Mouse (Mus musculus) MEL (cell line): ENCODE results near the gene Cfap54. TPM values are rescaled to one million over a fixed set of nuclear protein-coding genes. Genes with fewer than 3 reads are reported as not detected.

Source experiments
- DNase-seq: peaks from one replicate; pipeline ENCODE4 v3.0.0; 2011; ENCODE audit warnings: low read depth, low spot score
- H3K27ac ChIP-seq: 2 replicates; pipeline ENCODE4 v1.5.1; 2012; ENCODE audit warnings: low read depth, mild to moderate bottlenecking, control low read depth, low read length, moderate library complexity; ENCODE audit not compliant: control insufficient read depth
- H3K27me3 ChIP-seq, 2 experiments: fragments of 150-350 bp in 1 of 2; sonication (generic) in 1 of 2; 2 replicates each; pipeline ENCODE4 v1.6.1; 2012; ENCODE audit warnings: low read length in 2 of 2, mild to moderate bottlenecking in 2 of 2, improper control_type of control experiment in 1 of 2, moderate library complexity in 1 of 2; ENCODE audit not compliant: insufficient read depth in 2 of 2, control insufficient read depth in 1 of 2
- H3K36me3 ChIP-seq, 2 experiments: 2 replicates each; pipeline ENCODE4 v1.6.1; 2012 to 2014; ENCODE audit warnings: low read length in 2 of 2, improper control_type of control experiment in 1 of 2, inconsistent platforms in 1 of 2, mild to moderate bottlenecking in 1 of 2; ENCODE audit not compliant: insufficient read depth in 2 of 2, control insufficient read depth in 1 of 2
- H3K4me1 ChIP-seq, 2 experiments: fragments of 150-350 bp in 1 of 2; sonication (generic) in 1 of 2; 2 replicates each; pipeline ENCODE4 v1.6.1; 2012; ENCODE audit warnings: low read length in 2 of 2, improper control_type of control experiment in 1 of 2, mild to moderate bottlenecking in 1 of 2; ENCODE audit not compliant: insufficient read depth in 2 of 2, control insufficient read depth in 1 of 2
- H3K4me3 ChIP-seq, 2 experiments: fragments of 150-350 bp in 1 of 2; sonication (generic) in 1 of 2; 2 replicates each; pipeline ENCODE4 v1.5.1; 2012; ENCODE audit warnings: low read depth in 2 of 2, low read length in 2 of 2, mild to moderate bottlenecking in 2 of 2, moderate library complexity in 2 of 2, control low read depth in 1 of 2, improper control_type of control experiment in 1 of 2; ENCODE audit not compliant: control insufficient read depth in 1 of 2, insufficient read depth in 1 of 2
- H3K79me2 ChIP-seq: 2 replicates; pipeline ENCODE4 v1.6.1; 2012; ENCODE audit warnings: mild to moderate bottlenecking, low read length, moderate library complexity; ENCODE audit not compliant: control insufficient read depth, poor library complexity, insufficient read depth
- H3K9ac ChIP-seq: 2 replicates; pipeline ENCODE4 v1.6.1; 2012; ENCODE audit warnings: low read depth, mild to moderate bottlenecking, control low read depth, low read length, moderate library complexity; ENCODE audit not compliant: control insufficient read depth, poor library complexity, severe bottlenecking
- H3K9me3 ChIP-seq: fragments of 150-350 bp; sonication (generic); replicated peaks from 2 replicates; pipeline ENCODE4 v1.6.1; 2012; ENCODE audit warnings: mild to moderate bottlenecking, low read length, improper control_type of control experiment, moderate library complexity; ENCODE audit not compliant: insufficient read depth
- BHLHE40 ChIP-seq: IDR thresholded peaks from 2 replicates; pipeline ENCODE4 v1.6.1; 2012; ENCODE audit warnings: low read depth, mild to moderate bottlenecking, inconsistent platforms, low read length, improper control_type of control experiment, borderline replicate concordance
- CHD1 ChIP-seq: IDR thresholded peaks from 2 replicates; pipeline ENCODE4 v1.6.1; 2012; ENCODE audit warnings: low read depth, mild to moderate bottlenecking, inconsistent platforms, low read length, improper control_type of control experiment
- CTCF ChIP-seq, 3 experiments: IDR thresholded peaks in 2 of 3; conservative IDR thresholded peaks in 1 of 3; 2 replicates each; pipeline ENCODE4 v1.5.1; 2011 to 2012; ENCODE audit warnings: low read length in 3 of 3, low read depth in 2 of 3, mild to moderate bottlenecking in 2 of 3, improper control_type of control experiment in 1 of 3, inconsistent platforms in 1 of 3, mixed read lengths in 1 of 3, moderate library complexity in 1 of 3; ENCODE audit not compliant: control insufficient read depth in 1 of 3, insufficient read depth in 1 of 3, poor library complexity in 1 of 3, severe bottlenecking in 1 of 3
- ELF1 ChIP-seq: IDR thresholded peaks from 2 replicates; pipeline ENCODE4 v1.6.1; 2014; ENCODE audit warnings: low read depth, mild to moderate bottlenecking, inconsistent platforms, low read length, improper control_type of control experiment, moderate library complexity
- GATA1 ChIP-seq: IDR thresholded peaks from 2 replicates; pipeline ENCODE4 v1.6.1; 2011; ENCODE audit warnings: low read depth, low read length, improper control_type of control experiment
- JUND ChIP-seq: IDR thresholded peaks from 2 replicates; pipeline ENCODE4 v1.6.1; 2011; ENCODE audit warnings: low read depth, mild to moderate bottlenecking, improper control_type of control experiment, low read length
- MAFK ChIP-seq: IDR thresholded peaks from 2 replicates; pipeline ENCODE4 v1.6.1; 2011; ENCODE audit warnings: low read depth, mild to moderate bottlenecking, low read length, improper control_type of control experiment, borderline replicate concordance
- MEF2A ChIP-seq: IDR thresholded peaks from 2 replicates; pipeline ENCODE4 v1.6.1; 2014; ENCODE audit warnings: low read depth, mild to moderate bottlenecking, inconsistent platforms, low read length, improper control_type of control experiment; ENCODE audit not compliant: poor library complexity, insufficient replicate concordance, severe bottlenecking; ENCODE audit errors: extremely low read depth
- MYB ChIP-seq: IDR thresholded peaks from 2 replicates; pipeline ENCODE4 v1.6.1; 2011; ENCODE audit warnings: mild to moderate bottlenecking, low read depth, low read length, improper control_type of control experiment
- MYC ChIP-seq: IDR thresholded peaks from 2 replicates; pipeline ENCODE4 v1.6.1; 2011; ENCODE audit warnings: low read depth, mild to moderate bottlenecking, low read length, improper control_type of control experiment, moderate library complexity
- NELFE ChIP-seq: IDR thresholded peaks from 2 replicates; pipeline ENCODE4 v1.6.1; 2011; ENCODE audit warnings: low read depth, low read length, improper control_type of control experiment
- POLR2AphosphoS2 ChIP-seq: IDR thresholded peaks from 2 replicates; pipeline ENCODE4 v1.6.1; 2011; ENCODE audit warnings: low read length, improper control_type of control experiment
- TBP ChIP-seq: IDR thresholded peaks from 2 replicates; pipeline ENCODE4 v1.8.0; 2011; ENCODE audit warnings: low read depth, low read length, improper control_type of control experiment
- UBTF ChIP-seq: IDR thresholded peaks from 2 replicates; pipeline ENCODE4 v1.6.1; 2012; ENCODE audit warnings: low read depth, mild to moderate bottlenecking, inconsistent platforms, low read length, improper control_type of control experiment, moderate library complexity, borderline replicate concordance; ENCODE audit not compliant: insufficient read depth
- ZNF384 ChIP-seq: IDR thresholded peaks from 2 replicates; pipeline ENCODE4 v1.6.1; 2012; ENCODE audit warnings: low read depth, mild to moderate bottlenecking, inconsistent platforms, low read length, improper control_type of control experiment
- polyA plus RNA-seq, 2 experiments: library from polyadenylated mRNA; stranded (reverse) in 1 of 2; unstranded in 1 of 2; fragments of >175 nt in 1 of 2; fragments of >200 nt in 1 of 2; gene quantifications; 2 replicates each; pipeline versions ENCODE4 v1.2.1 to v1.2.4; 2012; ENCODE audit warnings: low replicate concordance in 2 of 2, low read depth in 1 of 2; ENCODE audit not compliant: insufficient read length in 2 of 2, insufficient read depth in 1 of 2, missing spikeins in 1 of 2
- total RNA-seq: library from RNA; depleted of rRNA; stranded (reverse); fragments of 300-350 nt; gene quantifications from 2 replicates; pipeline ENCODE4 v1.2.3, GENCODE M21; 2012

Gene Cfap54
- total and polyA plus RNA-seq, 3 experiments: 2.0 to 2.7 TPM; not detected in 1

GRCm38 (mm10) chr10:93083198-93083962 lies 2.0 kb upstream of the Cfap54 start:
- H3K4me3 ChIP-seq: no peak overlapping the region
- TF ChIP-seq MEF2A: no peak
- no peak for TF ChIP-seq ZNF384
- peaks cover 0 to 7% of the 10 kb centered on the region in 2 experiments; a peak in 2 of 4 replicates for H3K36me3 ChIP-seq
- H3K9me3 ChIP-seq: no peaks in the 10 kb centered on the region
- H3K27ac ChIP-seq: no peak overlapping the region
- DNase-seq: no peak
- no peaks in the 10 kb centered on the region for H3K27me3 ChIP-seq
- H3K79me2 ChIP-seq: no peaks in the 10 kb centered on the region
- H3K9ac ChIP-seq: no peak overlapping the region
- peaks cover 7 to 8% of the 10 kb centered on the region in 2 experiments for H3K4me1 ChIP-seq

DNA sequence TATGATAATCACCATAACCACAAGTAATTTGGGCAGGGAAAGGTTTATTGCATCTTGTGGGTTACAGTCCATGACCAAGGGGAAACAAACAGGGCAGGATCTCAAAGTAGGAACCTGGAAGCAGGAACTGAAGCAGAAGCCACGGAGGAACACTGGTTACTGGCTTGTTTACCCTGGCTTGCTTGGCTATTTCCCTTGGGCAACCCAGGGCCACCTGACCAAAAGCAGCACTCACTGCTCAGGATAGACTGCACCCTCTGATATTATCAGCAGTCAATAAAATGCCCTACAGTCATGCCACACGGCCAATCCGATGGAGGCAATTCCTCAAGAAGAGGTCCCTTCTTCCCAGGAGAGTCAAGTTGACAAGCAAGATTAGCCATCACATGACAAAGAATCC lies 1.9 kb downstream of the Cfap54 start:
- DNase-seq: no peak
- no peaks in the 10 kb centered on the region for H3K79me2 ChIP-seq
- H3K27me3 ChIP-seq: no peaks in the 10 kb centered on the region
- H3K27ac ChIP-seq: no peak overlapping the region
- TF ChIP-seq MYB (no peak), JUND (no peak), MAFK (no peak), UBTF (no peak), CTCF (IDR thresholded peaks at IDR 0.05 in 2 of 3, conservative IDR thresholded peaks at IDR 0.05 in 1 of 3; ENCODE audit: control insufficient read depth in 1 of 3, insufficient read depth in 1 of 3, low read depth in 2 of 3, low read length in 3 of 3, poor library complexity in 1 of 3, severe bottlenecking in 1 of 3) (no peak), ZNF384 (no peak), BHLHE40 (no peak), POLR2AphosphoS2 (no peak), TBP (no peak), CHD1 (no peak), NELFE (no peak), ELF1 (no peak), GATA1 (no peak), MYC (no peak)
- TF ChIP-seq, all 39 proteins: peak for 0
- no peak overlapping the region for H3K4me3 ChIP-seq
- no peak overlapping the region for H3K9ac ChIP-seq
- peaks cover 19 to 23% of the 10 kb centered on the region in 2 experiments for H3K4me1 ChIP-seq
- H3K36me3 ChIP-seq: peaks cover 0 to 18% of the 10 kb centered on the region in 2 experiments; a peak in 2 of 4 replicates
- H3K9me3 ChIP-seq: no peaks in the 10 kb centered on the region
